Mouse (Mus musculus): ENCODE data around the gene Oas1h. TPM values are rescaled to one million over a fixed set of nuclear protein-coding genes. Genes with fewer than 3 reads are reported as not detected.

Gene Oas1h
- total RNA-seq, 2 experiments from 2014 or later: not detected

Small RNA genes lying within 50 kb of the gene (microRNA-seq; reads per million reads assigned to microRNA genes)
- 0 reads per million in 2 experiments for gene Gm22907

Other genes starting within 250 kb of the Oas1h start
- 10 to 100 TPM; 10.7 to 10.8 TPM for gene Rita1, start 248.8 kb upstream of the Oas1h start, total RNA-seq (2021)
- 10 to 100 TPM; 30.8 to 32.0 TPM for gene Ddx54, start 248.7 kb upstream of the Oas1h start, total RNA-seq (2021)
- not detected for gene Cfap73, start 227.2 kb upstream of the Oas1h start, total RNA-seq (2021)
- under 1 TPM; 0.29 to 0.45 TPM for gene Rasal1, start 212.6 kb upstream of the Oas1h start, total RNA-seq (2021)
- 1 to 10 TPM in 1 of 2 experiments, under 1 TPM in 1; 0.97 to 1.5 TPM for gene Dtx1, start 149.5 kb upstream of the Oas1h start, total RNA-seq (2021)
- under 1 TPM in 1 of 2 experiments, not detected in 1; 0.24 TPM for gene Oas2, start 111.6 kb upstream of the Oas1h start, total RNA-seq (2021)
- under 1 TPM; 0.07 to 0.14 TPM for gene Oas3, start 83.8 kb upstream of the Oas1h start, total RNA-seq (2021)
- gene Oas1e, start 65.9 kb upstream of the Oas1h start, total RNA-seq (2021): not detected
- under 1 TPM; 0.36 to 0.91 TPM for gene Oas1c, start 48.9 kb upstream of the Oas1h start, total RNA-seq (2021)
- not detected for gene Oas1f, start 14.1 kb upstream of the Oas1h start, total RNA-seq (2021)
- gene Oas1g, start 26.2 kb downstream of the Oas1h start, total RNA-seq (2021): not detected
- under 1 TPM; 0.36 to 0.38 TPM for gene Oas1a, start 46.1 kb downstream of the Oas1h start, total RNA-seq (2021)
- gene Oas1d, start 53.1 kb downstream of the Oas1h start, total RNA-seq (2021): not detected
- under 1 TPM in 1 of 2 experiments, not detected in 1; 0.07 TPM for gene Rph3a, start 148.7 kb downstream of the Oas1h start, total RNA-seq (2021)